Comparison of ENCODE assay signal across 13 mouse cellular contexts in genomic region chr5:98027688-98028389, GRCm38 (mm10). TPM values are rescaled to one million over a fixed set of nuclear protein-coding genes. Genes with fewer than 3 reads are reported as not detected.
DNase-seq lines count a peak whose midpoint lies in the region; ATAC-seq and TF ChIP-seq lines count a peak whose summit lies in the region.
"Had no signal": no experiment of that assay in that cellular context is flagged by ENCODE, and none has a peak within 500 bp of the region (broad histone marks: within the 10 kb centered on the region; RNA-seq: fewer than 3 reads in every experiment).

No protein-coding gene starts in this region.

- peak overlapping the region; percentile 32; the same call in 1 of the 2 replicates for H3K4me2 ChIP-seq in embryonic facial prominence, embryonic 14.5 days (ENCODE audit: low read depth, low read length)
- 0 out of 2 replicates have a peak overlapping the region, but pooled peaks have one; percentile 13 for H3K4me2 ChIP-seq in hindbrain, postnatal 0 days (ENCODE audit: low read depth, low read length)
- H3K4me2 ChIP-seq in hindbrain, embryonic 14.5 days (replicated peaks) = no peak overlapping the region
- peak overlapping the region; percentile 59 for H3K4me2 ChIP-seq in liver, postnatal 0 days (ENCODE audit: low read depth, low read length)
- H3K4me2 ChIP-seq: hindbrain, embryonic 12.5 days had no signal

- no peak for TF ChIP-seq EP300 in liver, postnatal 0 days (IDR thresholded peaks at IDR 0.05; ENCODE audit: low read depth)

- peaks cover 31% of the 10 kb centered on the region; the same call in 1 of the 2 replicates for H3K36me3 ChIP-seq in embryonic facial prominence, embryonic 14.5 days (ENCODE audit: control insufficient read depth, insufficient read depth, low read length)
- peaks cover 41% of the 10 kb centered on the region for H3K36me3 ChIP-seq in embryonic facial prominence, embryonic 10.5 days (replicated peaks)
- H3K36me3 ChIP-seq in hindbrain, postnatal 0 days (ENCODE audit: insufficient read depth, low read length) = no peaks in the 10 kb centered on the region
- no peaks in the 10 kb centered on the region for H3K36me3 ChIP-seq in hindbrain, embryonic 14.5 days (replicated peaks; ENCODE audit: control insufficient read depth, insufficient read depth)
- H3K36me3 ChIP-seq in liver, postnatal 0 days (replicated peaks; ENCODE audit: insufficient read depth, low read length) = 0 out of 2 replicates have a peak, but pooled peaks cover 8% of the 10 kb centered on the region
- H3K36me3 ChIP-seq: G1E; hindbrain, embryonic 12.5 days had no signal

- ATAC-seq in embryonic facial prominence, embryonic 14.5 days (ENCODE audit: low read depth) = no peak
- no peak for ATAC-seq in hindbrain, postnatal 0 days
- no peak for ATAC-seq in hindbrain, embryonic 14.5 days (ENCODE audit: low FRiP score)
- ATAC-seq in liver, postnatal 0 days = no peak
- ATAC-seq in cerebellum, adult (ENCODE audit: insufficient number of reproducible peaks, low FRiP score, low TSS enrichment) = no peak

- no peaks in the 10 kb centered on the region for H3K27me3 ChIP-seq in embryonic facial prominence, embryonic 14.5 days (replicated peaks; ENCODE audit: control insufficient read depth, insufficient read depth, low read length)
- H3K27me3 ChIP-seq in embryonic facial prominence, embryonic 10.5 days (replicated peaks; ENCODE audit: low read depth, poor library complexity, severe bottlenecking) = peaks cover 13% of the 10 kb centered on the region
- no peaks in the 10 kb centered on the region for H3K27me3 ChIP-seq in hindbrain, postnatal 0 days (ENCODE audit: insufficient read depth, low read length)
- H3K27me3 ChIP-seq in hindbrain, embryonic 14.5 days (ENCODE audit: control insufficient read depth, insufficient read depth, low read length) = no peaks in the 10 kb centered on the region
- no peaks in the 10 kb centered on the region for H3K27me3 ChIP-seq in liver, postnatal 0 days (ENCODE audit: insufficient read depth, low read length)

- no peak overlapping the region for H3K27ac ChIP-seq in embryonic facial prominence, embryonic 14.5 days (replicated peaks; ENCODE audit: low read depth, low read length)
- no peak overlapping the region for H3K27ac ChIP-seq in embryonic facial prominence, embryonic 10.5 days (replicated peaks)
- no peak overlapping the region for H3K27ac ChIP-seq in hindbrain, postnatal 0 days
- no peak overlapping the region for H3K27ac ChIP-seq in hindbrain, embryonic 14.5 days
- no peak overlapping the region; the same call in 1 of the 2 replicates for H3K27ac ChIP-seq in embryonic fibroblast, embryonic 13.5 days (ENCODE audit: insufficient read depth, low read length)
- peak overlapping the region; percentile 69 for H3K27ac ChIP-seq in liver, postnatal 0 days (ENCODE audit: low read depth)
- H3K27ac ChIP-seq: hindbrain, embryonic 12.5 days; left cerebral cortex, adult 2 months had no signal

- no peak for TF ChIP-seq POLR2A in embryonic fibroblast, embryonic 13.5 days (IDR thresholded peaks at IDR 0.05; ENCODE audit: low read depth, low read length)

- H3K4me1 ChIP-seq in embryonic facial prominence, embryonic 14.5 days (ENCODE audit: control insufficient read depth, insufficient read depth, low read length) = no peaks in the 10 kb centered on the region
- H3K4me1 ChIP-seq in embryonic facial prominence, embryonic 10.5 days = peaks cover 12% of the 10 kb centered on the region
- H3K4me1 ChIP-seq in hindbrain, postnatal 0 days (ENCODE audit: insufficient read depth, low read length) = no peaks in the 10 kb centered on the region
- H3K4me1 ChIP-seq in hindbrain, embryonic 14.5 days (replicated peaks; ENCODE audit: control insufficient read depth, insufficient read depth, low read length) = no peaks in the 10 kb centered on the region
- peaks cover 2% of the 10 kb centered on the region; the same call in 1 of the 2 replicates for H3K4me1 ChIP-seq in embryonic fibroblast, embryonic 13.5 days (ENCODE audit: control insufficient read depth, insufficient read depth, low read length)
- peaks cover 2% of the 10 kb centered on the region; the same call in 1 of the 2 replicates for H3K4me1 ChIP-seq in liver, postnatal 0 days (ENCODE audit: insufficient read depth)

- 70% methylated on average over 8 of the region's 8 CpGs for WGBS in embryonic facial prominence, embryonic 14.5 days
- 79% methylated on average over 8 of the region's 8 CpGs for WGBS in embryonic facial prominence, embryonic 10.5 days
- 70% methylated on average over 8 of the region's 8 CpGs for WGBS in hindbrain, postnatal 0 days
- WGBS in hindbrain, embryonic 14.5 days = 78% methylated on average over 8 of the region's 8 CpGs
- 49% methylated on average over 8 of the region's 8 CpGs for WGBS in liver, postnatal 0 days (ENCODE audit: insufficient replicate concordance)

- DNase-seq in embryonic facial prominence, embryonic 14.5 days (ENCODE audit: low spot score) = no peak
- no peak for DNase-seq in embryonic facial prominence, embryonic 10.5 days (ENCODE audit: low spot score)
- no peak for DNase-seq in hindbrain, postnatal 0 days (ENCODE audit: low spot score)
- no peak for DNase-seq in hindbrain, embryonic 14.5 days (ENCODE audit: low spot score)
- no peak for DNase-seq in liver, postnatal 0 days
- no peak for DNase-seq in ovary, postnatal 14 days (ENCODE audit: low spot score)
- DNase-seq: kidney, postnatal 25 days; right cerebral cortex, postnatal 25 days had no signal

- TF ChIP-seq CTCF in hindbrain, postnatal 0 days (IDR thresholded peaks at IDR 0.05; ENCODE audit: low read depth) = no peak
- no peak for TF ChIP-seq CTCF in embryonic fibroblast, embryonic 13.5 days (IDR thresholded peaks at IDR 0.05; ENCODE audit: borderline replicate concordance, insufficient read depth, low read length)
- no peak for TF ChIP-seq CTCF in liver, postnatal 0 days (IDR thresholded peaks at IDR 0.05; ENCODE audit: low read depth)

- H3K9ac ChIP-seq in embryonic facial prominence, embryonic 14.5 days (ENCODE audit: low read depth, low read length) = no peak overlapping the region
- no peak overlapping the region for H3K9ac ChIP-seq in hindbrain, postnatal 0 days (replicated peaks; ENCODE audit: low read length)
- H3K9ac ChIP-seq in hindbrain, embryonic 14.5 days = no peak overlapping the region
- H3K9ac ChIP-seq in liver, postnatal 0 days (replicated peaks) = no peak overlapping the region
- H3K9ac ChIP-seq: hindbrain, embryonic 12.5 days had no signal

- no peaks in the 10 kb centered on the region for H3K9me3 ChIP-seq in embryonic facial prominence, embryonic 14.5 days (ENCODE audit: control insufficient read depth, low read length)
- no peaks in the 10 kb centered on the region for H3K9me3 ChIP-seq in embryonic facial prominence, embryonic 10.5 days
- no peaks in the 10 kb centered on the region for H3K9me3 ChIP-seq in hindbrain, postnatal 0 days (ENCODE audit: low read length)
- no peaks in the 10 kb centered on the region for H3K9me3 ChIP-seq in hindbrain, embryonic 14.5 days (ENCODE audit: control insufficient read depth, low read length)
- H3K9me3 ChIP-seq in liver, postnatal 0 days (ENCODE audit: low read length) = no peaks in the 10 kb centered on the region
- H3K9me3 ChIP-seq: hindbrain, embryonic 12.5 days had no signal

- no peak overlapping the region; the same call in 1 of the 2 replicates for H3K4me3 ChIP-seq in embryonic facial prominence, embryonic 14.5 days (ENCODE audit: low read depth, low read length)
- H3K4me3 ChIP-seq in embryonic facial prominence, embryonic 10.5 days = no peak overlapping the region
- H3K4me3 ChIP-seq in hindbrain, postnatal 0 days (ENCODE audit: low read length) = no peak overlapping the region
- no peak overlapping the region for H3K4me3 ChIP-seq in hindbrain, embryonic 14.5 days (replicated peaks; ENCODE audit: low read length)
- H3K4me3 ChIP-seq in embryonic fibroblast, embryonic 13.5 days (ENCODE audit: insufficient read depth, low read length) = peak overlapping the region; percentile 28; the same call in 1 of the 2 replicates
- H3K4me3 ChIP-seq in liver, postnatal 0 days (ENCODE audit: low read depth, low read length) = no peak overlapping the region
- H3K4me3 ChIP-seq: hindbrain, embryonic 12.5 days; left cerebral cortex, adult 2 months had no signal

RNA-seq across cellular contexts. Expression of gene Antxr2, which starts 3.0 kb away (rescaled TPM):
- polyA plus RNA-seq in embryonic facial prominence, embryonic 14.5 days (2014; fragmentation: Nextera tagmentation; extraction: Ambion mirVana) = 29.1 and 31.7 TPM in 2 replicates
- polyA plus RNA-seq in embryonic facial prominence, embryonic 10.5 days (2016; fragmentation: Nextera tagmentation; extraction: Ambion mirVana) = 15.4 and 16.9 TPM in 2 replicates
- total RNA-seq in hindbrain, postnatal 0 days (2014; rRNA removed) = 5.4 and 9.2 TPM in 2 replicates
- polyA plus RNA-seq in hindbrain, postnatal 0 days (2015; fragmentation: Nextera tagmentation; extraction: Ambion mirVana) = 2.4 and 2.7 TPM in 2 replicates
- polyA plus RNA-seq in hindbrain, embryonic 14.5 days (2014; fragmentation: Nextera tagmentation; extraction: Ambion mirVana) = 3.6 and 3.8 TPM in 2 replicates
- 43.2 and 45.0 TPM in 2 replicates for polyA plus RNA-seq in embryonic fibroblast, embryonic 13.5 days (2011; ENCODE audit: insufficient read length, low read depth, missing spikeins)
- 4.6 and 5.8 TPM in 2 replicates for polyA plus RNA-seq in liver, postnatal 0 days (2015; fragmentation: Nextera tagmentation; extraction: Ambion mirVana)
- polyA plus RNA-seq: G1E had no signal
